Mouse (Mus musculus) liver, embryonic 15.5 days (tissue): ENCODE data around the gene Habp2. TPM values are rescaled to one million over a fixed set of nuclear protein-coding genes. Genes with fewer than 3 reads are reported as not detected.

ENCODE experiments used
- ATAC-seq: fragments of 200-750 bp; cut with Nextera tagmentation; 2 replicates; pipeline ENCODE4 v1.8.0; 2017; ENCODE audit warnings: moderate number of reproducible peaks, mild to moderate bottlenecking, moderate library complexity; ENCODE audit not compliant: insufficient read depth
- H3K27ac ChIP-seq: fragments of 300-500 bp; sonication (generic); replicated peaks from 2 replicates; pipeline ENCODE4 v1.5.1; 2015; ENCODE audit warnings: mild to moderate bottlenecking, inconsistent platforms
- H3K27me3 ChIP-seq: fragments of 300-500 bp; sonication (generic); 2 replicates; pipeline ENCODE4 v1.6.1; 2015; ENCODE audit warnings: mild to moderate bottlenecking, inconsistent platforms
- H3K36me3 ChIP-seq: fragments of 300-500 bp; sonication (generic); replicated peaks from 2 replicates; pipeline ENCODE4 v1.6.1; 2015; ENCODE audit warnings: moderate library complexity, mild to moderate bottlenecking, inconsistent platforms
- H3K4me1 ChIP-seq: fragments of 300-500 bp; sonication (generic); replicated peaks from 2 replicates; pipeline ENCODE4 v1.6.1; 2015; ENCODE audit warnings: inconsistent platforms
- H3K4me2 ChIP-seq: fragments of 300-500 bp; sonication (generic); 2 replicates; pipeline ENCODE4 v1.6.1; 2015; ENCODE audit warnings: moderate library complexity, mild to moderate bottlenecking, inconsistent platforms
- H3K4me3 ChIP-seq: fragments of 300-500 bp; sonication (generic); replicated peaks from 2 replicates; pipeline ENCODE4 v1.5.1; 2015; ENCODE audit warnings: mild to moderate bottlenecking, inconsistent platforms
- H3K9ac ChIP-seq: fragments of 300-500 bp; sonication (generic); 2 replicates; pipeline ENCODE4 v1.6.1; 2015; ENCODE audit warnings: moderate library complexity, mild to moderate bottlenecking, inconsistent platforms
- H3K9me3 ChIP-seq: fragments of 300-500 bp; sonication (generic); replicated peaks from 2 replicates; pipeline ENCODE4 v1.6.1; 2016; ENCODE audit warnings: inconsistent platforms
- WGBS: fragments of 180-500 bp; shearing (Covaris S2); methylation state at CpG from one replicate; pipeline ENCODE4 v1.1.7; 2015; ENCODE audit warnings: mixed read lengths; ENCODE audit not compliant: insufficient replicate concordance; 5-methylcytosine and 5-hydroxymethylcytosine counted together
- polyA plus RNA-seq: library from polyadenylated mRNA; unstranded; fragments of >200 nt; fragmentation: Nextera tagmentation; extraction: Ambion mirVana; gene quantifications from 2 replicates; pipeline ENCODE4 v1.2.1, GENCODE M21; 2015

Habp2 gene
- polyA plus RNA-seq, 1 experiment from 2014 or later, result 61.8 TPM

DNA sequence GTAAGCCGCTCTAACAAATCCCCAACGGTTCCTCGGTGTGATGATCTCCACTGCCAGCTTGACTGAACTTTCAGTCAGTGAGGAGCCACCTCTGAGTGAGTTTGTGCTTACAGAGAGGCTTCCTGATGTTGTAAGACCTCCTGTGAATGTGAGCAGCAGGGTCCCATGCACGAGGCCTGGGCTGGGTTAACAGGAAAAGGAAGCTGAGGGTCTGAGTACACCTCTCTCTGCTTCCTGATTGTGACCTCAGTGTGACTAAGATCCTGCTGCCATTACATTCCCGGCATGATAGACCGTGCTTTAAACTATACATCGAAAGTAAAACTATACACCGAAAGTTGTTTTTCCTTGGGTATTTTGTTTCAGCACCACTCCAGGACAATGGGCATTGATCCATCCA is 14.9 kb upstream of the Habp2 start:
- no peaks in the 10 kb centered on the region for H3K9me3 ChIP-seq
- no peaks in the 10 kb centered on the region for H3K36me3 ChIP-seq
- H3K4me2 ChIP-seq, result no peak overlapping the region
- no peak overlapping the region for H3K4me3 ChIP-seq
- no peak for ATAC-seq
- H3K27me3 ChIP-seq, result no peaks in the 10 kb centered on the region
- H3K4me1 ChIP-seq, result peaks cover 6% of the 10 kb centered on the region
- 42% methylated on average over 8 of the region's 8 CpGs for WGBS
- no peak overlapping the region for H3K9ac ChIP-seq
- no peak overlapping the region for H3K27ac ChIP-seq

GRCm38 (mm10) chr19:56277140-56277804 is 9.7 kb upstream of the Habp2 start:
- H3K4me1 ChIP-seq, result peaks cover 20% of the 10 kb centered on the region
- ATAC-seq, result no peak
- WGBS, result 49% methylated on average over 3 of the region's 3 CpGs
- H3K9me3 ChIP-seq, result no peaks in the 10 kb centered on the region
- no peak overlapping the region for H3K4me3 ChIP-seq
- H3K4me2 ChIP-seq, result no peak overlapping the region
- no peak overlapping the region for H3K9ac ChIP-seq
- H3K27me3 ChIP-seq, result no peaks in the 10 kb centered on the region
- 0 out of 2 replicates have a peak overlapping the region, but pooled peaks have one; percentile 24 for H3K27ac ChIP-seq
- no peaks in the 10 kb centered on the region for H3K36me3 ChIP-seq

- WGBS, result 54% methylated on average over 4 of the region's 4 CpGs
- Histone ChIP-seq H3K4me1 (peaks cover 20% of the 10 kb centered on the region), H3K27me3 (no peaks in the 10 kb centered on the region), H3K4me2 (peak overlapping the region; percentile 27; the same call in 1 of the 2 replicates), H3K9ac (no peak overlapping the region), H3K27ac (0 out of 2 replicates have a peak overlapping the region, but pooled peaks have one; percentile 24), H3K36me3 (no peaks in the 10 kb centered on the region), H3K4me3 (no peak overlapping the region), H3K9me3 (no peaks in the 10 kb centered on the region)
- ATAC-seq, result peak; percentile 74
Measured at GRCm38 (mm10) chr19:56277951-56278350, 9.0 kb upstream of the Habp2 start.

DNA sequence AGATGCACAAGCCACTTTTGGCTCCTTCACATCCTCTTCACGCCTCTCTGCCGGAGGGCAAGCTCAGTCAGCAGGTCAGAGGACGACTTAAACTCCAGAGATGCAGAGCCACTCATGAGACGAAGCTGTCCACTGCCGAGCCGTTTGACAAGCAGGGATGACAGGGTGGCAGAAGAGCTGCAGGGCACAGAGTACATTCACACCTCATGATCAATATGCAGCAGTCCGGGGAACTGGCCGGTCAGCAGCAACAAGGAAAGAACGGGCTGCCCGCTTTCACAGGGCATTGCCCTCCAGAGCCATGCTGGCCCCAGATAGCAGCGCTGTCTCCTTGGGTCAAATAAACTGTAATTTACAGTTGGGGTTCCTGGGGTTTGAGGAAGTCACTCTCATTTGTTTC is 8.6 kb upstream of the Habp2 start:
- Histone ChIP-seq H3K27ac (no peak overlapping the region), H3K9me3 (no peaks in the 10 kb centered on the region), H3K4me2 (peak overlapping the region; percentile 27; the same call in 1 of the 2 replicates), H3K9ac (no peak overlapping the region), H3K27me3 (no peaks in the 10 kb centered on the region), H3K4me3 (no peak overlapping the region), H3K36me3 (no peaks in the 10 kb centered on the region), H3K4me1 (peaks cover 20% of the 10 kb centered on the region)
- 67% methylated on average over 11 of the region's 11 CpGs for WGBS
- 0 out of 2 replicates have a peak, but pooled peaks have one; percentile 14 for ATAC-seq

DNA sequence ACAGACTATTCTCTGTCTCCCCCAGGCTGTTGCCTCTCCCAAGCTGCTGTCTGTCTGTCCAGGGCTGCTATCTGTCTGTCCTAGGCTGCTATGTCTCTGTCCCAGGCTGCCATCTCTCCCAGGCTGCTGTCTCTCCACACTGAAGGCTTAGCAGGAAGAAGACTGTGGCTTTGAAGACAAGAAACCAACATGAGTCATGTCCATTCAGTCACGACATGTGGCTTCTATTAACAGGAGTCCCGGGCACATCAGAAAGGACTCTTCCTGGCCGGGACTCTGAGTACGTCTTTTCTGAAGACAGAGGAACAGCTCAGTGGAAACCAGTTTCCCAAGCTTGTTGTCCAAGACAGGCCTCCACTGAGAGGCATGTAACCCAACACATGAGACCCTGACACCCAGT is 1.7 kb upstream of the Habp2 start:
- no peaks in the 10 kb centered on the region for H3K36me3 ChIP-seq
- 0 out of 2 replicates have a peak, but pooled peaks cover 2% of the 10 kb centered on the region for H3K4me1 ChIP-seq
- no peak overlapping the region for H3K27ac ChIP-seq
- H3K4me3 ChIP-seq, result no peak overlapping the region
- no peaks in the 10 kb centered on the region for H3K27me3 ChIP-seq
- no peak for ATAC-seq
- no peak overlapping the region for H3K9ac ChIP-seq
- 40% methylated on average over 4 of the region's 4 CpGs for WGBS
- H3K9me3 ChIP-seq, result no peaks in the 10 kb centered on the region
- H3K4me2 ChIP-seq, result no peak overlapping the region

DNA sequence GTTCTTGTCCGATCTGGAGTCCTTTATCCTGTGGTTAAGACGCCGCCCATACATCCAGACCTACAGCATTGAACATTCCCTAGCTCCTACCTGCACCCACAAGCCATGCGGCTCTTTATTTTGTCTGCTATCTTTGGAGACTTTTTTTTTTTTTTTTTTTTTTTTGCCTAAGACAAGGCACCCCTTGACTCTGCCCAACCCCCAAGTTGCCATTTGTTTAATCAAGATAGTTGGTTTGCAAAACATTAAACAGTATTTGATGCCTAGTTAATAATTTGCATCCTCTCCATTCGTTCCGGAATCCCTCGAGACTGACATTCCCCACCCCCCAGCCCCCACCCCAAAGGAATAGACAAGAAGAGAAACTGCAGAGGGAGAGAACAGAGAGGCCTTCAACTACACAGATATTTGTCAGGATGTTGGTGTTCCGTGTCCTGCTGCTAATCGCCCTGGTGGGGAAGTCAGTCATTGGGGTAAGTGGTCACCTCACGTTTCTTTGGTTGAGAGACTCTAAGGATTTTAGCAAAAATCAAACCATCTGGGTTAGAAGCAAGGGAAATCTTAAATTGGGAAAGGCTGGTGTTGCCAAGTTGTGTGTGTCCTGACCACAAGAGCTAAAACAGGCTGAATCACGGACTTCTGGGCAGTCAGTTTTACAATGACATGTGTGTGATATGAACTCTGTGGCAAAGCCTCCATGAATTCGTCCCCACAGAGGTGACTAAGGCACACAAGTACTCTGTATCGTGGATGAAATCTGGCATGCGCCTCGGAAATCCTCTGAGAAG is 837 bp downstream of the Habp2 start:
- Histone ChIP-seq H3K27me3 (no peaks in the 10 kb centered on the region), H3K4me3 (peak overlapping the region; percentile 37), H3K4me2 (peak overlapping the region; percentile 46), H3K9ac (no peak overlapping the region), H3K36me3 (no peaks in the 10 kb centered on the region), H3K9me3 (no peaks in the 10 kb centered on the region), H3K27ac (peak overlapping the region; percentile 49), H3K4me1 (peaks cover 8% of the 10 kb centered on the region)
- WGBS, result 51% methylated on average over 15 of the region's 15 CpGs
- ATAC-seq, result peak; percentile 14; the same call in 1 of the 2 replicates

DNA sequence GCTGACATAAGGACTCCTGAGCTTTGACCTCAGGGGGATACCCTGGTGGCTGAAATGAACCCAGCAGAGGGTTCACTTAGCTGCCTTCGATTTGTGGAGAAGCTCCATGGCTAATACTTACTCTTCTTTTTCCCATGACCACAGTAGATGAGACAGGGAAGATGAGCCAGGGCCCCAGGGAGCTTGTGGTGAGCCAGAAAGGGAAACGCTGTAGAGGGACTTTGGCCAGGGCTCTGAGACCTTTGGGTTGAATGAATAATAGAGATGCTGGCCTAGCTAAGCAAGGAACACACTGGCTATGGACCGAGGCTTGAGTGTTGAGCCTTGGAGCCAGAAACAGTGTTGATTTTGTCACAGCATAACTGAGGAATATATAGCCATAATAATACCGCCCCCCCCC is 1.5 kb downstream of the Habp2 start:
- no peaks in the 10 kb centered on the region for H3K27me3 ChIP-seq
- peak overlapping the region; percentile 49 for H3K27ac ChIP-seq
- H3K36me3 ChIP-seq, result no peaks in the 10 kb centered on the region
- peak overlapping the region; percentile 37 for H3K4me3 ChIP-seq
- no peak overlapping the region for H3K9ac ChIP-seq
- ATAC-seq, result no peak
- peaks cover 8% of the 10 kb centered on the region for H3K4me1 ChIP-seq
- H3K9me3 ChIP-seq, result no peaks in the 10 kb centered on the region
- peak overlapping the region; percentile 46; the same call in 1 of the 2 replicates for H3K4me2 ChIP-seq
- 47% methylated on average over 4 of the region's 4 CpGs for WGBS

DNA sequence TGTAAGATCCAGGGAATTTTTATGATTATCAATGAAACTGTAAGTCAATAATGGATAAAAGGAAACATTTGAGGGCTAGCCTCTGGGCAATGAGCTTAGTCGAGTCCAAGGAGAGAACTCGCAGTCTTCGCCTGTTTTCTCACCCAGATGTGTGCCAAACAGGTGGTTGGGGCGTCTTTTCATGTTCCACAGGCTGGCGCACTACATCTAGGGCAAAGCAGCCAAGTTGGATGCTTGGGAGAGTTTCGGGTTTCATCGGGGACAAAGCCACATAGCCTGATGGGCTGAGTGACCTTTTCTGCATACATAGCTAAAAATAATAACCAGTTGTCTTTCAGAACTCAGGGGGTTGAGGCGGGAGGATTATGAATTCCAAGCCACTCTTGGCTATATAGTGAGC is 2.7 kb downstream of the Habp2 start:
- Histone ChIP-seq H3K9me3 (no peaks in the 10 kb centered on the region), H3K27ac (no peak overlapping the region), H3K4me3 (peak overlapping the region; percentile 37), H3K36me3 (0 out of 2 replicates have a peak, but pooled peaks cover 3% of the 10 kb centered on the region), H3K27me3 (no peaks in the 10 kb centered on the region), H3K9ac (no peak overlapping the region), H3K4me2 (peak overlapping the region; percentile 46), H3K4me1 (peaks cover 14% of the 10 kb centered on the region)
- no peak for ATAC-seq
- 65% methylated on average over 8 of the region's 8 CpGs for WGBS

DNA sequence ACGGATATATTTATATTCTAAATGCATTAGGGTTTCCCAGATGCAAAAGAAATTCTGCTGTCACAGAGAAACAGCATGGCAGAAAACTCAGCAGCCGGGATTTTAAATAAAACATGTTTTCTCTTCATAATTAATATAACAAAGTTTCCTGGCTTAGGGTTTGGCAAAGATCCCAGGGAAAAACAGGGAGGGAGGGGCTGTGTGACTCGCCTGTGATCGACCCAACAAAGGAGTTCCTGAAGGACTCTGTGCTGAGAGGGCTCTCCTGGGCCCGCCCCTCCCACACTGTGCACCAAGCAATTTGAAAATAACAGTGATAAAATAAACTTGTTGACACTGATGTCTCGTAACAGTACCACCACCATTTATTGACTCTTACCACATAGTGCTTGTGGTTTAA is 5.0 kb downstream of the Habp2 start:
- H3K27me3 ChIP-seq, result no peaks in the 10 kb centered on the region
- H3K9me3 ChIP-seq, result no peaks in the 10 kb centered on the region
- peaks cover 18% of the 10 kb centered on the region for H3K4me1 ChIP-seq
- no peak overlapping the region for H3K4me2 ChIP-seq
- no peak overlapping the region for H3K9ac ChIP-seq
- H3K36me3 ChIP-seq, result 0 out of 2 replicates have a peak, but pooled peaks cover 3% of the 10 kb centered on the region
- no peak for ATAC-seq
- H3K27ac ChIP-seq, result no peak overlapping the region
- 41% methylated on average over 6 of the region's 6 CpGs for WGBS
- H3K4me3 ChIP-seq, result no peak overlapping the region

DNA sequence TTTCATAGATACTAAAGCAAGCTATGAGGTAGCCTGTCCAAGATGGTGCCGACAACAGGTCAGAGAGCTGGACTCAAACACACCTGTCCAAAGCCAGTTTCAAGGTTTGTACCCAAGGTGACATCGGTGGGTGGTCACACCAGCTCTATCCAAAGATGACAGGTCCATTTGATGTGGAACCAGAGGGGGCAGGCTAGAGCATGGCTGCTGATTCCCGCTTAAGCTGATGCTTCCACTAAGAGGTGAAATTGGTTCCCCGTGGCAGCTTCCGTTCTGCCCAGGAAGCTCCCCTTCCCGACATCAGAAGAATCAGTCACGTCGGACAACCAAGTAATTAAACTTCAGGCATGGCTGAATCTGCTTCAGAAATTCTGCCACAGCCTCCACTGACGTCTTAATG is 5.4 kb downstream of the Habp2 start:
- ATAC-seq, result no peak
- Histone ChIP-seq H3K9me3 (no peaks in the 10 kb centered on the region), H3K4me2 (no peak overlapping the region), H3K9ac (no peak overlapping the region), H3K27me3 (no peaks in the 10 kb centered on the region), H3K4me3 (no peak overlapping the region), H3K27ac (no peak overlapping the region), H3K36me3 (0 out of 2 replicates have a peak, but pooled peaks cover 3% of the 10 kb centered on the region), H3K4me1 (peaks cover 18% of the 10 kb centered on the region)
- WGBS, result 51% methylated on average over 9 of the region's 9 CpGs

- H3K4me1 ChIP-seq, result peaks cover 18% of the 10 kb centered on the region
- WGBS, result 50% methylated on average over 7 of the region's 7 CpGs
- no peak overlapping the region for H3K4me3 ChIP-seq
- no peak overlapping the region for H3K9ac ChIP-seq
- ATAC-seq, result peak; percentile 49; the same call in 1 of the 2 replicates
- no peak overlapping the region for H3K4me2 ChIP-seq
- no peak overlapping the region for H3K27ac ChIP-seq
- H3K27me3 ChIP-seq, result no peaks in the 10 kb centered on the region
- no peaks in the 10 kb centered on the region for H3K9me3 ChIP-seq
- H3K36me3 ChIP-seq, result 0 out of 2 replicates have a peak, but pooled peaks cover 3% of the 10 kb centered on the region
Measured at GRCm38 (mm10) chr19:56294654-56295399, 7.9 kb downstream of the Habp2 start.
